Mouse (Mus musculus) lung, postnatal 0 days (tissue): ENCODE measurements around the gene Catsperg1. TPM values are rescaled to one million over a fixed set of nuclear protein-coding genes. Genes with fewer than 3 reads are reported as not detected.

Source experiments
- ATAC-seq: fragments of 200-750 bp; cut with Nextera tagmentation; 2 replicates; pipeline ENCODE4 v1.8.0; 2017; ENCODE audit warnings: moderate library complexity
- DNase-seq: peaks from one replicate; pipeline ENCODE4 v3.0.0-alpha.2; 2016; ENCODE audit warnings: low spot score
- H3K27ac ChIP-seq: fragments of 300-500 bp; sonication (generic); 2 replicates; pipeline ENCODE4 v1.5.1; 2014; ENCODE audit warnings: antibody characterized with exemption, mild to moderate bottlenecking, low read length, mixed read lengths
- H3K27me3 ChIP-seq: fragments of 300-500 bp; sonication (generic); replicated peaks from 2 replicates; pipeline ENCODE4 v1.6.1; 2014; ENCODE audit warnings: low read length, mixed read lengths; ENCODE audit not compliant: insufficient read depth
- H3K36me3 ChIP-seq: fragments of 300-500 bp; sonication (generic); 2 replicates; pipeline ENCODE4 v1.6.1; 2014; ENCODE audit warnings: low read length, mixed read lengths; ENCODE audit not compliant: insufficient read depth
- H3K4me1 ChIP-seq: fragments of 300-500 bp; sonication (generic); 2 replicates; pipeline ENCODE4 v1.6.1; 2014; ENCODE audit warnings: antibody characterized with exemption, low read depth, low read length, mixed read lengths; ENCODE audit not compliant: insufficient read depth
- H3K4me2 ChIP-seq: fragments of 300-500 bp; sonication (generic); replicated peaks from 2 replicates; pipeline ENCODE4 v1.6.1; 2014; ENCODE audit warnings: low read depth, mild to moderate bottlenecking, low read length, moderate library complexity, mixed read lengths
- H3K4me3 ChIP-seq: fragments of 300-500 bp; sonication (generic); 2 replicates; pipeline ENCODE4 v1.5.1; 2014; ENCODE audit warnings: low read depth, low read length
- H3K9ac ChIP-seq: fragments of 300-500 bp; sonication (generic); replicated peaks from 2 replicates; pipeline ENCODE4 v1.6.1; 2014; ENCODE audit warnings: low read depth, mild to moderate bottlenecking
- H3K9me3 ChIP-seq: fragments of 300-500 bp; sonication (generic); 2 replicates; pipeline ENCODE4 v1.6.1; 2016; ENCODE audit warnings: low read length, mixed read lengths
- CTCF ChIP-seq: IDR thresholded peaks from 2 replicates; pipeline ENCODE4 v1.5.1; 2016; ENCODE audit warnings: antibody characterized with exemption, mild to moderate bottlenecking
- EP300 ChIP-seq: IDR thresholded peaks from 2 replicates; pipeline ENCODE4 v1.6.1; 2016; ENCODE audit warnings: antibody characterized with exemption, mild to moderate bottlenecking, control low read depth
- WGBS: fragments of 180-500 bp; shearing (Covaris S2); extraction: QIAGEN DNeasy Blood & Tissue Kit; methylation state at CpG from one replicate; pipeline ENCODE4 v1.1.7; 2014; 5-methylcytosine and 5-hydroxymethylcytosine counted together
- polyA plus RNA-seq: library from polyadenylated mRNA; unstranded; fragments of >200 nt; fragmentation: Nextera tagmentation; extraction: Ambion mirVana; gene quantifications from 2 replicates; pipeline ENCODE4 v1.2.1, GENCODE M21; 2015

The Catsperg1 gene
- polyA plus RNA-seq, 1 experiment from 2014 or later: 0.81 TPM

DNA sequence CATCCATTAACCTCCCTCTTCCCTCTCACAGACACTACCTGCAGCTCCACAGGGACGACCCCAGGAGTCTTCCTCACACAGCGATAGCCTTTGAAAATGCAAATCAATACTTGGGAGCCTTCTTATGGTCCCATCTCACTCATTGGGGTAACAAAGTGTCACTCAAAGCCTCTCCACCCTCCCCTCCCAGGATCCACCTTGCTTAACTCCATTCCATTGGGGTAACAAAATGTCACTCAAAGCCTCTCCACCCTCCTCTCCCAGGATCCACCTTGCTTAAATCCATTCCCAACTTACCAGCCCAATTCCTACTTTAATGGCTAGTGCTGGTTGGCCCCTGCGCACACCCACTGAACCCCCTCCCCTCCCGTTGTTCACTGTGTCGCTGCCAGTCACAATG lies 55.6 kb downstream of the Catsperg1 start:
- DNase-seq (no peak), ATAC-seq (no peak)
- no peak overlapping the region for H3K9ac ChIP-seq
- no peak overlapping the region for H3K4me3 ChIP-seq
- no peaks in the 10 kb centered on the region for H3K36me3 ChIP-seq
- no peaks in the 10 kb centered on the region; the same call in 1 of the 2 replicates for H3K4me1 ChIP-seq
- H3K4me2 ChIP-seq: no peak overlapping the region
- no peaks in the 10 kb centered on the region for H3K9me3 ChIP-seq
- no peaks in the 10 kb centered on the region for H3K27me3 ChIP-seq
- TF ChIP-seq EP300 (no peak), CTCF (no peak)
- H3K27ac ChIP-seq: no peak overlapping the region
- 9% methylated on average over 5 of the region's 5 CpGs for WGBS

- Histone ChIP-seq H3K4me3 (peak within 1 kb of the TSS; percentile 83), H3K36me3 (no peaks in the 10 kb centered on the region), H3K27ac (peak within 1 kb of the TSS; percentile 93), H3K4me2 (peak within 1 kb of the TSS; percentile 99), H3K4me1 (no peaks in the 10 kb centered on the region), H3K9ac (peak within 1 kb of the TSS; percentile 75), H3K27me3 (no peaks in the 10 kb centered on the region), H3K9me3 (no peaks in the 10 kb centered on the region)
- WGBS: 6% methylated on average over 55 of the region's 68 CpGs
- ATAC-seq: peak; percentile 90
- DNase-seq: peak; percentile 94
- TF ChIP-seq EP300 (no peak), CTCF (peak; percentile 58)
Measured at GRCm38 (mm10) chr7:29155838-29156782, 57.7 kb downstream of the Catsperg1 start, which contains the start of gene Fam98c. Gene Fam98c, minus strand, starts transcription at chr7:29156234.

DNA sequence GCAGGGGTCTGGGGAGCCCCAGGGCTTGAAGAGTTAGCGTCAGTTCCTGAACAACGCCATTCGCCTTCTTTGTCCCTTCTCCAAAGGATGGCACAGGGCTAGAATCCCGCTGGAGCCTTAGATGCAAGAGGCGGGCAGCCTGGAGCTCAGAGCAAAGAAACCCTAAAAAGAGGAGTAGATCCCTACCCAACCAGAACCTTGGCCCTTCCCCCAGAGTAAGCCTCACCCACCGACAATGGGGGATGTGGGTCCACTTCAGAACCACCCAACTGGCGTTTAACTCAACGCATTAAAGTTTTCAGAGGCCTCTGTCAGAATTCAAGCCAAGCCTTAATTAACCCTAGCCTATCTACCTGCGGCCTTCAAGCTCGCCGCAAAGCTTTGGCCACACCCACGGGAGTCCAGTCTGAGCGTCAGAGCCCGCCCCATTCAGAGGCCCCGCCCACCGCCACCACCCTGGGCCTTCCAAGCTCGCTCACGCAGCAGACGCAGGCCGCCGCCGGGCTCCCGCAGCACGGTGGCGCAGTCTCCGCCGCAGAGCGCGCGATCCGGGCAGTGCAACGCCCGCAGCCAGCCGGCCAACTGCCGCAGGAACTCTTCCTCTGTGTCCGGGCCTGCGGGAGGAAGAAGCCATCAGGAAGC lies 58.5 kb downstream of the Catsperg1 start:
- no peaks in the 10 kb centered on the region for H3K27me3 ChIP-seq
- H3K4me2 ChIP-seq: peak overlapping the region; percentile 99
- H3K9me3 ChIP-seq: no peaks in the 10 kb centered on the region
- TF ChIP-seq EP300 (no peak), CTCF (peak; percentile 40)
- peak overlapping the region; percentile 93 for H3K27ac ChIP-seq
- H3K4me1 ChIP-seq: no peaks in the 10 kb centered on the region
- H3K36me3 ChIP-seq: no peaks in the 10 kb centered on the region
- peak overlapping the region; percentile 75 for H3K9ac ChIP-seq
- H3K4me3 ChIP-seq: peak overlapping the region; percentile 83
- 8% methylated on average over 33 of the region's 37 CpGs for WGBS
- ATAC-seq (peak; percentile 94), DNase-seq (peak; percentile 91)

DNA sequence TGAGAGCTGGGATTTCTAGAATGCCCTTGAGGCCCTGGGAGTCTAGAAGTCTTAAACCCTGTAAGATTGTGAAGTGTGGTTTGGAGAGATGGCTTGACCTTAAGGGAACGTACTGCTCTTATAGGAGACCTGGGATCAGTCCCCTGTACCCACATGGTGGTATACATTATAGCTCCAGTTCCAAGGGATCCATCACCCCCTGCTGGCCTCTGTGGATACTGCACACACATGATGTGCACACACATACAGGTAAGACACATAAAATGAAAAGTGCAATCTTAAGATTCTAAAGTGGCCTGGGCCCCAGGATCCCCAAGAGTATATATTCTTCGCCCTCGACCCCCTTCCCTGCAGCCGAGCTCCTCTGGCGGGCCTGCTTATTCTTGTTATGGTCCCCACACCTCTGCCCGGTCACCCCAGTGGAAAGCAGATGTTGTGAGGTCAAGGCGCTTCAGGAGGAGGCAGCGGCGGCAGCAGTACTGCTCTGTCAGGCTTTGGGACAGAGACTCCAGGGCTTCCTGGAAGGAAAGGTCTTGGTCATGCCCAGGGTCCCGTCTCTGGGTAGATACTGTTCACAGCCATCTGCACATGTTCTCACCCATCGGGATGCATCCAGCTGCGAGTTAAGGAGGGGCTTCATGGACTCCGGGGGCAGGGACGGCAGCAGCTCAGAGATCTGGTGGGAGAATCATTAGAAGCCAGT lies 59.7 kb downstream of the Catsperg1 start:
- H3K4me1 ChIP-seq: no peaks in the 10 kb centered on the region
- ATAC-seq (no peak), DNase-seq (no peak)
- no peak overlapping the region for H3K9ac ChIP-seq
- no peak overlapping the region for H3K4me2 ChIP-seq
- no peak overlapping the region for H3K27ac ChIP-seq
- no peaks in the 10 kb centered on the region for H3K27me3 ChIP-seq
- H3K9me3 ChIP-seq: no peaks in the 10 kb centered on the region
- 92% methylated on average over 14 of the region's 14 CpGs for WGBS
- TF ChIP-seq CTCF (peak; percentile 38), EP300 (no peak)
- H3K4me3 ChIP-seq: no peak overlapping the region
- no peaks in the 10 kb centered on the region for H3K36me3 ChIP-seq

- Histone ChIP-seq H3K9me3 (no peaks in the 10 kb centered on the region), H3K4me2 (no peak overlapping the region), H3K4me1 (no peaks in the 10 kb centered on the region), H3K27me3 (no peaks in the 10 kb centered on the region), H3K9ac (no peak overlapping the region), H3K36me3 (no peaks in the 10 kb centered on the region), H3K4me3 (no peak overlapping the region), H3K27ac (no peak overlapping the region)
- ATAC-seq: no peak
- no peak for TF ChIP-seq EP300
- WGBS: 57% methylated on average over 10 of the region's 10 CpGs
- no peak for DNase-seq
Measured at GRCm38 (mm10) chr7:29151486-29151885, 62.3 kb downstream of the Catsperg1 start.

DNA sequence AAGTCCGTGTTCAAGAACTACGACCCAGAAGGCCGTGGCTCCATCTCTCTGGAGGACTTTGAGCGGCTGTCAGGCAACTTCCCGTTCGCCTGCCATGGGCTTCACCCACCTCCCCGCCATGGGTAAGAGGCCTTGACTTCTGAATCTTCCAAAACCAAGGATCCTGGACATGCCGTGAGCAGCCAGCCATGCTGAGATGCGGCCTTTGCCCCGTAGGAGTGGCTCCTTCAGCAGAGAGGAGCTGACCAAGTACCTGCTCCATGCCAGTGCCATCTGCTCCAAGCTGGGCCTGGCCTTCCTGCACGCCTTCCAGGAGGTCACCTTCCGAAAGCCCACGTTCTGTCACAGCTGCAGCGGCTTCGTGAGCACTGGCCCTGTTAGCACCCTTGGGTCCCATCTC lies 65.1 kb downstream of the Catsperg1 start:
- no peaks in the 10 kb centered on the region for H3K4me1 ChIP-seq
- H3K9ac ChIP-seq: no peak overlapping the region
- H3K9me3 ChIP-seq: no peaks in the 10 kb centered on the region
- no peak overlapping the region for H3K4me2 ChIP-seq
- H3K27ac ChIP-seq: no peak overlapping the region
- WGBS: 90% methylated on average over 15 of the region's 15 CpGs
- ATAC-seq (no peak), DNase-seq (no peak)
- no peaks in the 10 kb centered on the region for H3K36me3 ChIP-seq
- no peaks in the 10 kb centered on the region for H3K27me3 ChIP-seq
- H3K4me3 ChIP-seq: no peak overlapping the region
- TF ChIP-seq EP300 (no peak), CTCF (no peak)
